Mouse (Mus musculus): ENCODE data around the gene Atp6v0d1. TPM values are rescaled to one million over a fixed set of nuclear protein-coding genes. Genes with fewer than 3 reads are reported as not detected.
A peak's percentile ranks its signal among the peaks of the same experiment; 100 is the strongest.

Atp6v0d1 gene
- polyA plus RNA-seq, 1 experiment from 2014 or later: 78.4 TPM

DNA sequence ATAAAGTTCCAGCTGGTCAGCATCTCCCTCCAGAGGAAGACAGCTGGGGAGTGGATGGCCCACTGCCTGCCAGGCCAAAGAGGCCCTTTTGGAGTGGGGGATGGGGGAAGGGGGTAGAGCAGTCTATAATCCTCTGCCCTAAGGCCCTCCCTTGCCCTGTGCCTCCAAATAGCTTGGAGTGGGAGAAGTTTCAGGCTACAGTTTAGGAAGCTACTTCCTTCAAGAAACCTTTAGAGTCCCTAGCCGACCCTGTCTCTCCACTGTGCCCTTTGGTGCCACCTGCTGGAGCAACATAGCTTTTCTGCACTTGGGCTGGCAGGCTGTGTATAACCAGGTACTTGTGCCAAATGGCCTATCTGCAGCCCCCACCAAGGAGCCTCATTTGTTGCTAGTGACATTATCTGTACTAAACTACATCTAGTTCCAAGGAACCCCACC lies 31.9 kb downstream of the Atp6v0d1 start:
- peak overlapping the region; percentile 49; the same call in 1 of the 2 replicates for H3K9ac ChIP-seq
- H3K9me3 ChIP-seq: no peaks in the 10 kb centered on the region
- H3K27me3 ChIP-seq: no peaks in the 10 kb centered on the region
- no peak overlapping the region for H3K4me3 ChIP-seq
- H3K4me2 ChIP-seq: no peak overlapping the region
- WGBS: 4% methylated on average over 1 of the region's 1 CpGs
- ATAC-seq (ENCODE audit: insufficient number of reproducible peaks, insufficient read depth, low FRiP score, low TSS enrichment, low read depth): no peak
- 0 out of 2 replicates have a peak overlapping the region, but pooled peaks have one; percentile 8 for H3K27ac ChIP-seq
- H3K4me1 ChIP-seq: peaks cover 10% of the 10 kb centered on the region
- peaks cover 52% of the 10 kb centered on the region for H3K36me3 ChIP-seq

DNA sequence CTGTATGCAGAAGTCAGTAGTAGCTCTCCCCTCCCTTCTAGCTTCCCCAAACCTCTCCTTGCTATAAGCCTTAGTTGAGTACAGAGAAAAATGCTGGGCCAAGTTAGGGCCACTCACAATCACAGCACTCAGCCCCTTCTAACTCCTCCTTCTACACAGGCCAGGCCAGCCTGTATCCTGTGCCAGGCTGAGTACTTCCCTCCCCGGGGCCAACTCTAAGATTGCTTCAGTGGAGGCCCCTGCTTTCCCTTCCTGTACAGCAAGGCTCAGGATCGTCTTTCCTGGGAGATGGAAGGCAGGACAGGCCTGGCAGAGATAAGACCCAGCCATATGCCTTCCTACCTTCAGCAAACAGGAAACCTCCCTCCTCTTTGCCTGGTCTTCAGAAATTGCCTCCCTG lies 32.4 kb downstream of the Atp6v0d1 start:
- H3K4me3 ChIP-seq: no peak overlapping the region
- no peaks in the 10 kb centered on the region for H3K9me3 ChIP-seq
- ATAC-seq (ENCODE audit: insufficient number of reproducible peaks, insufficient read depth, low FRiP score, low TSS enrichment, low read depth): no peak
- H3K4me1 ChIP-seq: peaks cover 10% of the 10 kb centered on the region
- peak overlapping the region; percentile 49 for H3K9ac ChIP-seq
- WGBS: 11% methylated on average over 2 of the region's 2 CpGs
- H3K27me3 ChIP-seq: no peaks in the 10 kb centered on the region
- H3K36me3 ChIP-seq: peaks cover 52% of the 10 kb centered on the region
- peak overlapping the region; percentile 8; the same call in 1 of the 2 replicates for H3K27ac ChIP-seq
- H3K4me2 ChIP-seq: no peak overlapping the region

DNA sequence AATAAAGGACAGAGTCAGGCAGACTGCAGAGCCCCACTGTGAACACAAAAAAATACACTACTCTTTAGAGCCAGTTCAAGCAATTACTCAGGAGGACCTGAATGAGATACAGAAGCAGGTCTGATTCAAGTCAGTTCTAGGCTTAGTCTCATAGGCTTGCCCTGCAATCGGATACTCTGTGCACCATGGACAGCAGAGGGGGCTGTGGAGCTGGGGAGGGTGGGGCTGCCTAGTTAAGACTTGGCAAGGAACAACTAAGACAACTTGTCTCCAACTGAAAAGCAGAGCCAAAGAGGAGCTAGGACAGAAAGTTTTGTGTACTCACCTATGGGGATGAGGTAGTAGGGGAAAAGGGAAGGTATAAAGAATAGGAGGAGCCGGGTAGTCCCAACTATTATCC lies 34.1 kb downstream of the Atp6v0d1 start:
- H3K9ac ChIP-seq: no peak overlapping the region
- H3K27ac ChIP-seq: no peak overlapping the region
- H3K9me3 ChIP-seq: no peaks in the 10 kb centered on the region
- peaks cover 54% of the 10 kb centered on the region for H3K36me3 ChIP-seq
- no peak overlapping the region for H3K4me2 ChIP-seq
- H3K4me3 ChIP-seq: no peak overlapping the region
- peaks cover 10% of the 10 kb centered on the region for H3K4me1 ChIP-seq
- 64% methylated on average over 2 of the region's 2 CpGs for WGBS
- no peaks in the 10 kb centered on the region for H3K27me3 ChIP-seq
- ATAC-seq (ENCODE audit: insufficient number of reproducible peaks, insufficient read depth, low FRiP score, low TSS enrichment, low read depth): no peak

DNA sequence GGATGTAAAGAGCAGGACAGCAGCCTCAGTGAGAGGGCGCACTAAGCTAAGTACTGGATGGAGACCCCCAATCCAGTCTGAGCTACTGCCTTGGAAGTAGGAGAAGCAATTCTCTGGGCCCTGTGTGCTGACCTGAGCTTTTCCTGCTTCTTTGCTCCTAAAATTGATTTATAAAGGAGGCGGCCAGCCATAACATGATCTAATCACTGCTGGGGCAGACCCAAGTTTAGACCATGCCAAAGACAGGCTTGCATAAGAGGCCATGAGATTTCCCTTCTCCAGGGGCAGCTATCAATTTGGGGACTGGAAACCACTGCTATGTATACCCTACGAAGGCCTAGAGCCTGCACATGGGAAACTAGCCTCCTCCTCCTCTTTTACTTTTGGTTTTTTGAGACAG lies 36.6 kb downstream of the Atp6v0d1 start:
- H3K27ac ChIP-seq: no peak overlapping the region
- H3K9ac ChIP-seq: no peak overlapping the region
- no peaks in the 10 kb centered on the region for H3K9me3 ChIP-seq
- 93% methylated on average over 3 of the region's 3 CpGs for WGBS
- peaks cover 10% of the 10 kb centered on the region for H3K4me1 ChIP-seq
- H3K27me3 ChIP-seq: no peaks in the 10 kb centered on the region
- no peak overlapping the region for H3K4me2 ChIP-seq
- no peak overlapping the region for H3K4me3 ChIP-seq
- no peak for ATAC-seq (ENCODE audit: insufficient number of reproducible peaks, insufficient read depth, low FRiP score, low TSS enrichment, low read depth)
- peaks cover 61% of the 10 kb centered on the region for H3K36me3 ChIP-seq

DNA sequence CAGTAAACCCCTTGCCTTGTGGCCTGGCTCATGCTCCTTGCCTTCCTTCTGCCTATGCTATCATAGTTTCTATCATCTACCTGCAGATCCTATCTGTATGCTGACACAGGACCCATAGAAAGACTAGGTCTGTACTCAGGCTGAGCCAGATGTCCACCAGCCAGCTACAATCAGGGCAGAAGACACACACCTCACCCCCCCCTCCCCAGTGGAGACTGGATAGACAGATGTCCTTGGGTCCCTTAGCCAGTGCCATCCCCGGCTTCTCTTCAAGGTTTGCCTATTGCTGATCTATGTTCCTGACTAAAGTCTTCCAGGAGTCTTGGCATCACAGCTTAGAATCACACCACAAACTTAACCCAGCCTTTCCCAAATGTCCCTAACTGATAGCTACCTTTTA lies 37.6 kb downstream of the Atp6v0d1 start:
- Histone ChIP-seq H3K4me1 (peaks cover under 1% of the 10 kb centered on the region; the same call in 1 of the 2 replicates), H3K36me3 (peaks cover 65% of the 10 kb centered on the region), H3K9me3 (no peaks in the 10 kb centered on the region), H3K4me2 (no peak overlapping the region), H3K27ac (no peak overlapping the region), H3K9ac (no peak overlapping the region), H3K4me3 (no peak overlapping the region), H3K27me3 (no peaks in the 10 kb centered on the region)
- ATAC-seq (ENCODE audit: insufficient number of reproducible peaks, insufficient read depth, low FRiP score, low TSS enrichment, low read depth): no peak
- WGBS: 92% methylated on average over 1 of the region's 1 CpGs

DNA sequence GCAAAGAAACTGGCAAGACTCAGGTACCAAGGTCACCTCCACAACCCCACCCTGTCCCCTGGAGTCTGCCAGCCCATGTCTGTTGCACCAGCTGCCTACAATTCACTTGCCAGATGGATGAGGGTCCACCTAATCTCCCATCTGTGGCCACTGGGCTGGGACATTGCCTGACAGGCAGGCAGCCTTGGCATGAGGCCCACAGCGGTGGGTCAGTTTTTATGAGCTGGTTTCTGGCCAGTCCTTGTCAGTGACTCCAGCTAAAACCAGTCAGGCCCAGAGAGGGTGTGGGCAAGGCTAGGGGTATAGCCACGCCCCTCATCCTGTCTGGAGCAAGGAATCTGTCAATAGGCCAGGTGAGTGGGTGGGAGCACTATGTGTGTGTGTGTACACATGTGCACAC lies 38.7 kb downstream of the Atp6v0d1 start:
- H3K4me1 ChIP-seq: no peaks in the 10 kb centered on the region
- WGBS: 90% methylated on average over 2 of the region's 2 CpGs
- H3K27ac ChIP-seq: no peak overlapping the region
- peaks cover 76% of the 10 kb centered on the region for H3K36me3 ChIP-seq
- H3K4me2 ChIP-seq: no peak overlapping the region
- H3K9ac ChIP-seq: no peak overlapping the region
- H3K9me3 ChIP-seq: no peaks in the 10 kb centered on the region
- no peak overlapping the region for H3K4me3 ChIP-seq
- ATAC-seq (ENCODE audit: insufficient number of reproducible peaks, insufficient read depth, low FRiP score, low TSS enrichment, low read depth): no peak; the same call in 1 of the 2 replicates
- no peaks in the 10 kb centered on the region for H3K27me3 ChIP-seq

DNA sequence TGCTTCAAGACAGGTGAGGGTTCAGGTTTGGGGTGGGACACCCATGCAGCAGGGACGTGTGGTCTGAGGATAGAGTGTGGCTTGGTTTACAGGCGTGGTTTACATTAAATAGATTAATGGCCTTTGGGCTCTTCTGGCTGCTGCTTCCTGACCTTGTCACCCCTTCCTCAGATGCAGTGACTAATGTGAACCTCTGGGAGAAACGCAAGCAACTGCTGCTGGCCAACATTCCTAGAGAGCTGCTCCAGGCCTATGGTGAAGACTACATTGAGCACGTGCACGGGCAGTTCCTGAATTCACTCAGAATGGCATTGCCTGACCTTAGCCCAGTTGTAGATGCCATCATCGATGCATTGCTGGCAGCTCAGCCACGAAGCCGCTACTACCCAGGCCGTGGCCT lies 43.0 kb downstream of the Atp6v0d1 start:
- Histone ChIP-seq H3K9me3 (no peaks in the 10 kb centered on the region), H3K27ac (no peak overlapping the region), H3K4me3 (no peak overlapping the region), H3K36me3 (peaks cover 48% of the 10 kb centered on the region), H3K4me2 (no peak overlapping the region), H3K9ac (no peak overlapping the region), H3K27me3 (peaks cover 25% of the 10 kb centered on the region), H3K4me1 (peaks cover 25% of the 10 kb centered on the region)
- WGBS: 65% methylated on average over 9 of the region's 9 CpGs
- no peak for ATAC-seq (ENCODE audit: insufficient number of reproducible peaks, insufficient read depth, low FRiP score, low TSS enrichment, low read depth)

DNA sequence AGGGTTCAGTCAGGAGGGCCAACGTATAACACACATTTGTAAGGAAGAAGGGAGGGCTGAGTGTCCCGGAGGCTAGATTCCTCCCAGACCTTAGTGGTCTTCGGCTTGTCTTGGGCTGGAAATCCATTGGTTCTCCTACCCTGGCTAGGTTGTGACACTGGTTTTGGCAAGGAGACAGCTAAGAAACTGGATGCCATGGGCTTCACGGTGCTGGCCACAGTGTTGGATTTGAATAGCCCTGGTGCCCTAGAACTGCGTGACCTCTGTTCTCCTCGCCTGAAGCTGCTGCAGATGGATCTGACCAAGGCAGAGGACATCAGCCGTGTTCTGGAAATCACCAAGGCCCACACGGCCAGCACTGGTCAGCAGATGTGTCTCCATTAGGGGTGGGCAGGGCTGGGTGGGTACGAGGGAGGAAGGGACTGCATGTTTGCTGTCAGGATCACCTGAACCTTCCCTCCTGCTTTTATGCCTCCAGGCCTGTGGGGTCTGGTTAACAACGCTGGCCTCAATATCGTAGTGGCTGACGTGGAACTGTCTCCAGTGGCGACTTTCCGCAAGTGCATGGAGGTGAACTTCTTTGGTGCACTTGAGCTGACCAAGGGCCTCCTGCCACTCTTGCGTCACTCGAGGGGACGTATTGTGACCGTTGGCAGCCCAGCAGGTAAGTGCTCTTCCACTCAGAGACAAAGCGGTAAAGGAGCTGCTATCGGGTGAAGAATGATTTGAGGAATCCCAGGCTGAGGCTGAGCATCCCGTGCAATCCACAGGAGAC lies 43.7 kb downstream of the Atp6v0d1 start:
- no peaks in the 10 kb centered on the region for H3K9me3 ChIP-seq
- peaks cover 32% of the 10 kb centered on the region for H3K27me3 ChIP-seq
- no peak overlapping the region for H3K9ac ChIP-seq
- H3K36me3 ChIP-seq: peaks cover 41% of the 10 kb centered on the region
- H3K4me1 ChIP-seq: peaks cover 25% of the 10 kb centered on the region
- no peak overlapping the region for H3K4me3 ChIP-seq
- H3K27ac ChIP-seq: no peak overlapping the region
- no peak for ATAC-seq (ENCODE audit: insufficient number of reproducible peaks, insufficient read depth, low FRiP score, low TSS enrichment, low read depth)
- no peak overlapping the region for H3K4me2 ChIP-seq
- WGBS: 83% methylated on average over 21 of the region's 21 CpGs

DNA sequence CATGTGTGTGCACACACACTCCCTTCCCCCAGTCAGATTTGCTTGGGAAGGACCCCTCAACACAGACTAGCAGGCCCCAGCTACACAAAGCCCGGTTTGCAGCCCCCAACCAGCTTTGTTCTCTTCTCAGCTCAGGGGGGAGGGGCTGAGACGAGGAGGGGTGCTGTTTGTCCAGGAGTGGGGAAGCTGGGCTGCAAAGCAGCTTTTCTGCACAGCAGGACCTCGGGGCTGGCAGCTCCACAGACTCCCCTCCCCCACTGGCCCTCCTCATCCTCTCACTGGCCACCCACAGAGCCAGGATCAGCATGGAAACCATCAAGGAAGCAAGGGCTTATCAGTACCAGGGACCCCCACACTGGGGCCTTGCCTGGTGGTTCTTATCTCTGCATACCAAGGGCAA lies 44.8 kb downstream of the Atp6v0d1 start:
- Histone ChIP-seq H3K9me3 (no peaks in the 10 kb centered on the region), H3K4me3 (no peak overlapping the region), H3K27me3 (peaks cover 43% of the 10 kb centered on the region), H3K9ac (no peak overlapping the region), H3K27ac (no peak overlapping the region), H3K4me1 (peaks cover 30% of the 10 kb centered on the region), H3K36me3 (peaks cover 37% of the 10 kb centered on the region), H3K4me2 (no peak overlapping the region)
- no peak for ATAC-seq (ENCODE audit: insufficient number of reproducible peaks, insufficient read depth, low FRiP score, low TSS enrichment, low read depth)
- 2% methylated on average over 3 of the region's 3 CpGs for WGBS

DNA sequence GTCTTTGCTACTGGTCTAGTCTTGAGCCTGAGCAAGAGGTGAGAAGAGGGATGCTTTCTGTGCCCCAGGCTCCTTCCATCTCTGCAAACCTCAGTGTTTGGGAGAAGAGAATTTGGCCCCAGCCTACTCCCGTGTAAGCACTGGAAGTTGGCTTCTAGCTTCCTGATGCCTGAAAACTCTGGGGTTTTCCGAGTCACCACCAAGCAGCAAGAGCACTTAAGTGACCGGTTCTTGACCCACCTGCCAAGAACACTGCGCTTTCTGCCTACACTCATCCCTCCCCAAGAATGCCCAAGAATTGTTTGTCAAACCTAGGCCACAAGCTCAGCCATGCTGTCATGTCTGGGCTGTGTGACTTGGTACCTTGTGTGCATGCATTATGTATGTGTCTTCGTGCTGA lies 45.3 kb downstream of the Atp6v0d1 start:
- Histone ChIP-seq H3K4me3 (no peak overlapping the region), H3K4me1 (peaks cover 31% of the 10 kb centered on the region), H3K9ac (no peak overlapping the region), H3K9me3 (no peaks in the 10 kb centered on the region), H3K27ac (no peak overlapping the region), H3K27me3 (peaks cover 43% of the 10 kb centered on the region), H3K36me3 (peaks cover 34% of the 10 kb centered on the region), H3K4me2 (no peak overlapping the region)
- WGBS: 35% methylated on average over 5 of the region's 5 CpGs
- ATAC-seq (ENCODE audit: insufficient number of reproducible peaks, insufficient read depth, low FRiP score, low TSS enrichment, low read depth): no peak

DNA sequence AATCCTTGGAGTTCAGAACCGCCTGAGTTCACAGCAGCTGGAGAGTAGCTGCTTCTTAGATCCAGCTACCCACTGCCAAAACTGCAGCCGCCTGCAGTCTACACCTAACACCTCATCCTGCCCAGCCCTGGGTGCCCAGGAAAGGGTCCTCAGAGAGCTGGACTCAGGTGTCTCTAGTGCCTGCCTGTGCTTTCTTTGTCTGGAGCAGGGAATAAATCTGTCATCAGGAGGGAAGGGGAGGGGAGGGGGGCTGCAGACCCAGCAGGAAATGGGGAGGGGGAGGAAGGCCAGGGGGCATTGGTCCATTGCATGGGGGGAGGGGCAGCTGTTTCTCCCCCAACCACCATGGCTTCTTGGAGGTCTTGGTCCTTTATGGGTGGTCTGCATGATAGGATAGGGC lies 46.3 kb downstream of the Atp6v0d1 start:
- H3K27ac ChIP-seq: no peak overlapping the region
- peaks cover 24% of the 10 kb centered on the region for H3K36me3 ChIP-seq
- H3K27me3 ChIP-seq: peaks cover 43% of the 10 kb centered on the region
- H3K4me3 ChIP-seq: peak overlapping the region; percentile 60
- H3K4me2 ChIP-seq: peak overlapping the region; percentile 97
- peaks cover 31% of the 10 kb centered on the region for H3K4me1 ChIP-seq
- peak overlapping the region; percentile 72; the same call in 1 of the 2 replicates for H3K9ac ChIP-seq
- no peaks in the 10 kb centered on the region for H3K9me3 ChIP-seq
- WGBS: 0% methylated on average over 2 of the region's 2 CpGs
- no peak for ATAC-seq (ENCODE audit: insufficient number of reproducible peaks, insufficient read depth, low FRiP score, low TSS enrichment, low read depth)
